Mouse (Mus musculus): ENCODE data around the gene Lrig1. TPM values are rescaled to one million over a fixed set of nuclear protein-coding genes. Genes with fewer than 3 reads are reported as not detected.

Lrig1 gene
- polyA plus RNA-seq, 1 experiment: 62.1 TPM

DNA sequence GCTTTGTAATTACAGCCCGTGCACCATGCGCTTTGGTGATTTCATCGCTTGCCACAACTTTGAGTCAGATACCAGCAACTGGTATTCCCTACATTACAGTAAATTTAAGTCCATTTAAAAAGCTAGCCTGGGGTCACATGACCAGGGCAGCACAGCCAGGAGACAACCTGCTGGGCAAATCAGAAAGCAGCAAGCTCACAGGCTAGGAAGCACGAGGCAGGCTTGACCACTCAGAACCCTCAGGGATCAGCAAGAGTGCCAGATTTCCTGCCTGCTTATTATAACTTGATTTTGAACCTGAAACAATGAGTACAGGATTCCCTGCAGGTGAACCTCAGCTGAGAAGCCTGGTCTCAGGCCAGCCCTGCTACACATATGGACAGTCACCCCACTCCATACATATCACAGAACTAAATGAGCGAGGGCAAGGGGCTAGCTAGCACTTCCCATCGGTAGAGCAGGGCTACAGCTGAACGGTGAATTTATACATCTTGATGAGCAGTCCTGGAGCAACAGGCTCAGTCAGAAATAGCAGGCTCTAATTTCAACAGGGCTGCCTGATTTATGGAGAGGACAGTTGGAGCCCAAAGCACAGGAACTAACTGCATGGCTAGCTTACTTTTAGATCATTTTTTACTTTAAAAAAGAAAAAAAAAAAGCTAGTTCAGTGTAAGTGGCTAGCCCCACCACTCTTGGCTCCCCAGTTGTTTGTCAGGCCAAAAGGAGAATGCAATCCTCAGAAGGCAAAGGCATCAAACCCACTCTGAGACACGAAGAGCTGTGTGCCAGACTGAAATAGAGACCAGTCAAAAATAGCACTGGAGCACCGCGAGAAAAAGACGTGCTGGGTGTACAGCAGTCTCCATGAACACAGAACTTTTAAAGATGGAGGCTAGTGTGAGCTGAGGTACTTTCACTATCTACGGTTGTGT is 42.5 kb downstream of the Lrig1 start:
- no peak for TF ChIP-seq POLR2A (IDR thresholded peaks at IDR 0.05; ENCODE audit: control insufficient read depth, extremely low read depth, insufficient read depth, low read length, poor library complexity)
- TF ChIP-seq CTCF (IDR thresholded peaks at IDR 0.05; ENCODE audit: borderline replicate concordance, control insufficient read depth, extremely low read depth, insufficient read depth, low read length, poor library complexity): no peak
- Histone ChIP-seq H3K27ac (ENCODE audit: control insufficient read depth, insufficient read depth, low read length) (no peak overlapping the region), H3K4me1 (replicated peaks; ENCODE audit: control insufficient read depth, insufficient read depth, low read length) (peaks cover 22% of the 10 kb centered on the region), H3K36me3 (ENCODE audit: control insufficient read depth, insufficient read depth, low read length) (0 out of 2 replicates have a peak, but pooled peaks cover 3% of the 10 kb centered on the region), H3K27me3 (ENCODE audit: control insufficient read depth, insufficient read depth, low read length) (no peaks in the 10 kb centered on the region), H3K4me3 (ENCODE audit: control insufficient read depth, insufficient read depth, low read length) (no peak overlapping the region)
- DNase-seq: no peak
- 91% methylated on average over 12 of the region's 12 CpGs for WGBS

DNA sequence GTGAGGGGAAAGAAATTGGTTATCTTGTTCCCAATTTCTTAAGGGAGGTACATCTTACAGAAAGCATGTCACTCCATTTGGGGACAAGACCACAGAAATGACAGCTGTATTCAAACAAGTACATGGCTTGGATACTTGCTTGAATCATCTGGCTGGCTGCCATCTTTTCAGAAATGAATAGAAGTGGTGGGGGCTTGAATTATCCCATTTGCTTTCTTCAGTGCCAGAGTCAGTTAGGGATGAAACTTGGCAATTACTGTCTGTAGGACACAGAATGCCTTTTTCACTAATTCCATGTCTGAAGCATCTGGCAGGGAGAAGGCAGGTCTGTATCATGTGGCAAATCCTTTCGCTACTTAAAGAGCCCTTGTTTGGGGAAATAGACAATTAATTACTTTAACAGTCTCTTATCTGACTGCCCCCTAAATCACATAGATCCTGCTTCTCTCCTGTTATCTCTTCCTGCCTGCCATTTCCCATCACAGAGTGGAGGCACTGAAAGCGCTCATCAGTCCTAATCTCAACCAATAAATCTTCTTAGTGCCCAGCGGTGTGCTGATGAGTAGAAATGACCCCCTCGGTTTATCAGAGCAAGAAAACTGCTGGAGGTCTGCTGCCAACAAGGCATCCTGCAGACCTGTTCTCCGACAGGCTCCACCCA is 44.0 kb downstream of the Lrig1 start:
- Histone ChIP-seq H3K27ac (ENCODE audit: control insufficient read depth, insufficient read depth, low read length) (no peak overlapping the region), H3K4me3 (ENCODE audit: control insufficient read depth, insufficient read depth, low read length) (no peak overlapping the region), H3K4me1 (replicated peaks; ENCODE audit: control insufficient read depth, insufficient read depth, low read length) (peaks cover 25% of the 10 kb centered on the region), H3K36me3 (ENCODE audit: control insufficient read depth, insufficient read depth, low read length) (0 out of 2 replicates have a peak, but pooled peaks cover 3% of the 10 kb centered on the region), H3K27me3 (ENCODE audit: control insufficient read depth, insufficient read depth, low read length) (no peaks in the 10 kb centered on the region)
- TF ChIP-seq CTCF (IDR thresholded peaks at IDR 0.05; ENCODE audit: borderline replicate concordance, control insufficient read depth, extremely low read depth, insufficient read depth, low read length, poor library complexity) (no peak), POLR2A (IDR thresholded peaks at IDR 0.05; ENCODE audit: control insufficient read depth, extremely low read depth, insufficient read depth, low read length, poor library complexity) (no peak)
- 89% methylated on average over 5 of the region's 5 CpGs for WGBS
- no peak for DNase-seq

DNA sequence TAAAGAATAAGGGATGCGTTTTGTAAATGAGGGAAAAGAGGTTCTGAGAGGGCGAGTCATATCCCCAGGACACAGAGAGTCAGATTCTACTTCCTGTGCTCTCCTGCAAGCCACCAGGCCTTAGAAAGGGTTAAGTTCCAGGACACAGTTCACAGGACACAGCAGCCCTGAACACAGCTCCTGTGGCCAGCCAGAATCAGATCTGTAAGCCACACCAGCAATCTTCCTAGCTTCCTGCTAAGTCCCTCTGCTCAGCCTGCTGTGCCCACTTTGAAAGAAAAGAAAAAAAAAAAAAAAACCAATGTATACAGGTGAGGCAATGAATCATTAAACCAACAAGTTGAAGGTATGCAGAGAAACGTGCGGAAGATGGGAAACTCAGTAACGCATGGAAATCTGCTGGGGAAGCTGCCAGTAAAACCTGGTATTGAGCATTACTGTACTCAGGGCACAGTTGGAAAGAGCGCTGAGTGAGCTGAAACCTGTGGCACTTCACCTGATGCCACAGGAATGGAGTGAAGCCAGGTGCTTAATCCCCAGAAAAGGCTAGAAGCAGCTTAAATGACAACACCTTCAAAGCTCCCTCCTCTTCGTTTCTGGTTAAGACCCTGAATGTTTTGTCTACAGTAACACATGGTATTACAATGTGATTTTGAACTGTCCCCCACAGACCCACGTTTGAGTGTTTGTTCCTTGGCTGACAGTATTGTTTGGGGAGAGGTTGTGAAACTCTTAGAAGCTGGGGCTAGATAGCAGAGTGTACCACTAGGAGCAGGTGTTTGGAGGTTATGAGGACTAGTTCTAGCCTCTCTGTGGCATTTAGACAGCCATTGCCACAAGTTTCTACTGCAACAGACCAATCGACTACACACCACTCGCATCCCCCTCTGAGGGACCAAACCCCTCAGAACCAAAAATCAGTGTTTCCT is 46.3 kb downstream of the Lrig1 start:
- no peak for DNase-seq
- 89% methylated on average over 10 of the region's 10 CpGs for WGBS
- H3K27ac ChIP-seq (ENCODE audit: control insufficient read depth, insufficient read depth, low read length): no peak overlapping the region
- peaks cover 38% of the 10 kb centered on the region for H3K4me1 ChIP-seq (replicated peaks; ENCODE audit: control insufficient read depth, insufficient read depth, low read length)
- 0 out of 2 replicates have a peak, but pooled peaks cover 3% of the 10 kb centered on the region for H3K36me3 ChIP-seq (ENCODE audit: control insufficient read depth, insufficient read depth, low read length)
- no peak for TF ChIP-seq CTCF (IDR thresholded peaks at IDR 0.05; ENCODE audit: borderline replicate concordance, control insufficient read depth, extremely low read depth, insufficient read depth, low read length, poor library complexity)
- no peak for TF ChIP-seq POLR2A (IDR thresholded peaks at IDR 0.05; ENCODE audit: control insufficient read depth, extremely low read depth, insufficient read depth, low read length, poor library complexity)
- H3K4me3 ChIP-seq (ENCODE audit: control insufficient read depth, insufficient read depth, low read length): no peak overlapping the region
- no peaks in the 10 kb centered on the region for H3K27me3 ChIP-seq (ENCODE audit: control insufficient read depth, insufficient read depth, low read length)

DNA sequence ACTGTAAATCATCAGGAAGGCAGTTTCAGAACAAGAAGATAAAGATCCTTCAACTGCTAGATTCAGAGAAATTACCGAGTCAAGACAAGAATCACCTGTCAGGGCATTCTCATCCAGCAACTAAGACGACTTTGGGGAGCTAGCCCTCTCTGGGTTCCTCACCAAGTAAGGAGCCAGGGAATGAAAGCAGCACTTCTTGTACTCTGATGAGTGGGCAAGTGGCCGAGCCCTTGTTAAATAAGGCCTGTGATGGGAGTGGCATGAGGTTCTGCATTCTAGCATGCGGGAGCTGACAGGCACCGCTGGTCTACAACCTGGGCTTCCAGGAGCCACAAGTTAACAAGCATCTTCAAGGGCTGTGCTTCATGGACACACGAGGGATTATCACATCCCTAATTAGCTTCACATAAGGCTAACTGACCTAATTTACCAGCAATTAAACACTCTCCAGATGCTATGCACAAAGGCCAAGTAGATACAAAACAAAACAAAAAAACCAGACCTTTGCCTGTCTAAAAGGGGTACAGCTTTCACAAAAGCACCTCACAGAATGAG is 47.2 kb downstream of the Lrig1 start:
- DNase-seq: no peak
- Histone ChIP-seq H3K27ac (ENCODE audit: control insufficient read depth, insufficient read depth, low read length) (no peak overlapping the region), H3K36me3 (ENCODE audit: control insufficient read depth, insufficient read depth, low read length) (no peaks in the 10 kb centered on the region), H3K4me1 (replicated peaks; ENCODE audit: control insufficient read depth, insufficient read depth, low read length) (peaks cover 47% of the 10 kb centered on the region), H3K27me3 (ENCODE audit: control insufficient read depth, insufficient read depth, low read length) (no peaks in the 10 kb centered on the region), H3K4me3 (ENCODE audit: control insufficient read depth, insufficient read depth, low read length) (no peak overlapping the region)
- WGBS: 96% methylated on average over 6 of the region's 6 CpGs
- TF ChIP-seq CTCF (IDR thresholded peaks at IDR 0.05; ENCODE audit: borderline replicate concordance, control insufficient read depth, extremely low read depth, insufficient read depth, low read length, poor library complexity): no peak
- no peak for TF ChIP-seq POLR2A (IDR thresholded peaks at IDR 0.05; ENCODE audit: control insufficient read depth, extremely low read depth, insufficient read depth, low read length, poor library complexity)

DNA sequence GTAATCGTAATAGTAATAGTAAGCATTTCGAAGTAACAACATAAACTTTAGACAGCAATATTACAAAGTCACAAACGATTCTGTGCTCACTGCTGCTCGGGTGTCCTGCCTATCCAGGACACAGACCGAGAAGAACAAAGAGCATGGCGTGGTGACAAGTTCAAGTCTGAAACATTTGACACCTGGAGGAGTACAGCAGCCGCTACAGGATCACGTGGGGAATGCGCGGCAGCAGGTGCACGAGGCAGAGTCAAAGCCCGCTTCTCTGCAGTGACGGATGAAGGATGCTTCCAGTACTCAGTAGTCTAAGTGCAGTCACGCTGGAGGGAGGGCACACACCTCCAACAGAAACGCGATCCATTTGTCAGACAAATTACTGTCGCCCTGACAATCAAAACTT is 48.4 kb downstream of the Lrig1 start:
- DNase-seq: peak; percentile 45
- peak overlapping the region; percentile 3; the same call in 1 of the 2 replicates for H3K27ac ChIP-seq (ENCODE audit: control insufficient read depth, insufficient read depth, low read length)
- no peak for TF ChIP-seq POLR2A (IDR thresholded peaks at IDR 0.05; ENCODE audit: control insufficient read depth, extremely low read depth, insufficient read depth, low read length, poor library complexity)
- TF ChIP-seq CTCF (IDR thresholded peaks at IDR 0.05; ENCODE audit: borderline replicate concordance, control insufficient read depth, extremely low read depth, insufficient read depth, low read length, poor library complexity): no peak
- no peaks in the 10 kb centered on the region for H3K36me3 ChIP-seq (ENCODE audit: control insufficient read depth, insufficient read depth, low read length)
- no peak overlapping the region for H3K4me3 ChIP-seq (ENCODE audit: control insufficient read depth, insufficient read depth, low read length)
- peaks cover 57% of the 10 kb centered on the region for H3K4me1 ChIP-seq (replicated peaks; ENCODE audit: control insufficient read depth, insufficient read depth, low read length)
- WGBS: 64% methylated on average over 17 of the region's 17 CpGs
- H3K27me3 ChIP-seq (ENCODE audit: control insufficient read depth, insufficient read depth, low read length): no peaks in the 10 kb centered on the region

Measured in thymus, adult 2 months (tissue).